Mouse (Mus musculus) heart, postnatal 25 days (tissue): Measurements from ENCODE around the gene Ankrd66. TPM values are rescaled to one million over a fixed set of nuclear protein-coding genes. Genes with fewer than 3 reads are reported as not detected.

ENCODE experiments used
- total RNA-seq, 2 experiments: library from RNA; stranded (reverse); gene quantifications; 2 replicates each; pipeline ENCODE4 v1.2.3; 2021

Ankrd66 gene
- total RNA-seq, 2 experiments from 2014 or later: not detected

Other genes with a start within 250 kb of the Ankrd66 start
- gene Adgrf5, start 183.2 kb downstream of the Ankrd66 start, total RNA-seq: 100 to 1,000 TPM; 207 to 259 TPM
- gene Mep1a, start 40.8 kb downstream of the Ankrd66 start, total RNA-seq: not detected
- gene Pla2g7, start 24.5 kb upstream of the Ankrd66 start, total RNA-seq: 1 to 10 TPM; 5.9 to 6.2 TPM
- gene Tdrd6, start 86.7 kb upstream of the Ankrd66 start, total RNA-seq: not detected
- 1 to 10 TPM; 2.4 to 2.5 TPM for gene Slc25a27, start 123.6 kb upstream of the Ankrd66 start, total RNA-seq
- gene Cyp39a1, start 123.8 kb upstream of the Ankrd66 start, total RNA-seq: 1 to 10 TPM; 4.4 to 4.8 TPM